Mouse (Mus musculus) adrenal gland, postnatal 36 days (tissue): Measurements from ENCODE around the gene Pcsk4. TPM values are rescaled to one million over a fixed set of nuclear protein-coding genes. Genes with fewer than 3 reads are reported as not detected.
A peak's percentile ranks its signal among the peaks of the same experiment; 100 is the strongest.

Source experiments
- DNase-seq, 2 experiments: peaks; one replicate each; pipeline ENCODE4 v3.0.0; 2021; ENCODE audit warnings: mixed read lengths in 1 of 2
- total RNA-seq, 2 experiments: library from RNA; stranded (reverse); gene quantifications; 2 replicates each; pipeline ENCODE4 v1.2.3; 2021

Gene Pcsk4
- total RNA-seq, 2 experiments from 2014 or later, result 2.2 to 3.3 TPM

GRCm38 (mm10) chr10:80298571-80299281, 30.6 kb downstream of the Pcsk4 start:
- peak in 1 of 2 experiments; percentile 41 for DNase-seq

DNA sequence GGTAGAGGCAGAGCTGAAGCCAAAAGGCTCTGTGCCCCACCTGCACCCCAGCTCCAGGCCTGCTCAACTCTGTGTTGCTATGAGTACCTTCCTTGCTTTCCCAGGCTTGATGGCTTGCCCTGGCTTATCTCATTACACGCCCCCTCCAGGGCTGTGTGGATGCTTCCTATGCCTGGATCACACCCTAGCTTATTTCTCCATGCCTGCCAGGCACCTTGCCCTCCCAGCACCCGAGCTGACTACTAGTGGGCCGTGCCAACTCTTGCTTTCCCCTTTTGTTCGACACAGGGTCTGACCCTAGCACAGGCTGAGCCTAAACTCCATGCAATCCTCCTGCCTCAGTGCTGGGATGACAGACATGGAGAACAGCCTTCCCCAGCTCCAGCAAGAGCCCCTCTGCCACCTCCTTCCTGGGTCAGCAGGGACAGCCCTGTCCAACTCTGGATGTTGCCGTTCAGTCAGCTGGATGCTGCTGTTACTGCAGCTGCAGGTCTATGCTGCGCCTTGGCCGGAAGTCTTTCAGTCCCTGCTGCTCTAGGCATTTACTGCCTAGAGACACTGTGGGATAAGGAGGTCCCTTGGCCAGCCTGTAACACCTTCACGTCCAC, 31.7 kb downstream of the Pcsk4 start:
- DNase-seq, result no peak

DNA sequence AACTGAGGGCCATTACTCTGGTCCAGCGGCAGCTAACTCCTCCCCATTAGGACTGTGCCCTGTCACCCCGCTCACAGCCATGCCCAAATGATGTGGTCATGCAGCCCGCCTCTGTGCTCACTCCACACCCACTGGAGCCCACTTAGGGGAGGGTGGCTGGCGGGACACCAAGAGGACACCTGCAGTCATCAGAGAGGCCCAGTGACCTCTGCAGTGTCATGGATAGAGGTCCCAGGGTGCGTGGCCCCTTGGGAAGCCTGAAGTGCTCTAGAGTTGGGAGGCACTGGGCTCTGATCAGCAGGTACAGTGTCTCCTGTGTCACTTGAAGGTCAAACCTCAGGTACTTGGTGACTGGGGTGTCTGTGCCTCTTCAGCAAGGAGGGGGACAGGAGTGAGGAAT, 32.5 kb downstream of the Pcsk4 start:
- DNase-seq, result no peak

GRCm38 (mm10) chr10:80295618-80296425, 33.5 kb downstream of the Pcsk4 start, which contains the start of gene Apc2:
TSS of gene Apc2 (plus strand) at chr10:80295977.
- peak; percentile 78 to 85 for DNase-seq

GRCm38 (mm10) chr10:80294788-80295303, 34.5 kb downstream of the Pcsk4 start:
- DNase-seq, result no peak

- no peak for DNase-seq
Observed at GRCm38 (mm10) chr10:80294311-80294710, 35.0 kb downstream of the Pcsk4 start.

- no peak for DNase-seq
Observed at GRCm38 (mm10) chr10:80293325-80293724, 36.0 kb downstream of the Pcsk4 start.

DNA sequence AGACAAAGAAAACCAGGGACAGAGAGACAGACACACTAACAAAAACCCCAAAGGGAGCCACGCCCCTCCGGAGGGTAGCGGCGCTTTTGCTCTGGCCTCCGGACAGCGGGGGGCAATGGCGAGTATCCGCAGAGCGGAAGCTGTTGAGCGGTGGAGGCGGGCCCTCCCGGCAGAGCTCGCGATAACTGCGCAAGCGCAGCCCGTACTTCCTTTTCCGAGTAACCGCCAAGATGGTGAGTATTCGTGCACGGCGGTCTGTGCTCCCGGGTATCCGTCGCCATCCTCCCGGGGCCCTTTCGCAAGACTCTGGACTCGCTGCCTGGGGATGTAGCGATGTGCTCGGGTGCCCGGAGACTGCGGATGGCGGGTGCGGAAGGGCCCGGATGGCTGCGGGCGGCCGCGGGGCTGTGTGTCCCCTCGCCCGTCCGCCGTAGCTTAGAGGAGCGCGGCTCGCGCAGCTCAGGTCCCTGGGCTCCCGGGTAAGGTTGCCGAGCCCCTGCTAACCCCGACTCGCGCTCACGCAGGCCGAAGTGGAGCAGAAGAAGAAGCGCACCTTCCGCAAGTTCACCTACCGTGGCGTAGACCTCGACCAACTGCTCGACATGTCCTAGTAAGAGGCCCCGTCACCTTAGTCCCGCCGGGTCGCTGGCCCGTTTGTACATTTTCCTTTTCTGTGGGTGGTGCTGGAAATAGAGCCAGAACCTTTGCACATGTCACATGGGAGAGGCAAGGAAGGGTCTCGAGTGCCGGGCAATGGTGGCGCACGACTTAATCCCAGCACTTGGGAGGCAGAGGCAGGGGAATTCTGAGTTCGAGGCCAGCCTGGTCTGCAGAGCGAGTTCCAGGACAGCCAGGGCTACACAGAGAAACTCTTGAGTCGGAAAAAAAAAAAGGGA, 36.8 kb downstream of the Pcsk4 start, which contains the start of gene Rps15:
TSS of gene Rps15 (plus strand) at position 203 of the 896 bp plus-strand sequence.
- peak; percentile 96 to 98 for DNase-seq

GRCm38 (mm10) chr10:80288657-80289056, 40.6 kb downstream of the Pcsk4 start:
- no peak for DNase-seq

- no peak for DNase-seq
Observed at GRCm38 (mm10) chr10:80288097-80288496, 41.2 kb downstream of the Pcsk4 start.

DNA sequence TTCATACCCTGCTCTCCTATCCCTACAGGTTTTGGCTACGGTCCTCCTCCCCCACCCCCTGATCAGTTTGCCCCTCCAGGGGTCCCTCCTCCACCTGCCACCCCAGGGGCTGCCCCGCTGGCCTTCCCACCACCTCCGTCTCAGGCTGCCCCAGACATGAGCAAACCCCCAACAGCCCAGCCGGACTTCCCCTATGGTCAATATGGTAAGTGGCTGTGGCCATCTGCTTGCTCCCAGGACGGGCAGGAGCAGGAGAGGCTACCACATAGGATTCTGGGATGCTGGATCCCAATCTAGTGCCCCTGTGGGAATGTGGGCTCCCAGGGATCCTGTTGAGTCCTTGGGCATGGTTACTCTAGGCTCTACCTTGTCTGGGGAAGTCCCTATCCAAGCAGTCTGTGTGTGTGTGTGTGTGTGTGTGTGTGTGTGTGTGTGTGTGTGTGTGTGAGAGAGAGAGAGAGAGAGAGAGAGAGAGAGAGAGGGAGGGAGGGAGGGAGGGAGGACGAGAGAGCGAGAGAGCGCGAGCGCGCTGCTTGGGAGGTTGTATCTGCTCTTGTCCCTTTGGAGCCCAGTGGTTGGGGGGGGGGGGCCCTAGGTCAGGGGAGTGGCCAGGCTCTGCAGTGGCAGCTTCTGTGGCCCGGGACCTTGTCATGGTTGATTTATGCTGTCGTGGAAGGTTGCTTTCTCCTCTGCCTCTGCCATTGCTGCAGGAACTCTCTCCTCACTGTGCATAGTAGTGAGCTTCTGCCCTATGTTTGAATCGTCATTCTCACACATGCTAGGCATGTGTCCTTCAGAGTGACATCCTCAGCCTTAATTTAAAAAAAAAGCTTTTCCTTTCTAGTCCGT, 43.9 kb downstream of the Pcsk4 start:
- DNase-seq, result peak; percentile 75 to 79

GRCm38 (mm10) chr10:80282481-80283441, 46.5 kb downstream of the Pcsk4 start:
- DNase-seq, result no peak

DNA sequence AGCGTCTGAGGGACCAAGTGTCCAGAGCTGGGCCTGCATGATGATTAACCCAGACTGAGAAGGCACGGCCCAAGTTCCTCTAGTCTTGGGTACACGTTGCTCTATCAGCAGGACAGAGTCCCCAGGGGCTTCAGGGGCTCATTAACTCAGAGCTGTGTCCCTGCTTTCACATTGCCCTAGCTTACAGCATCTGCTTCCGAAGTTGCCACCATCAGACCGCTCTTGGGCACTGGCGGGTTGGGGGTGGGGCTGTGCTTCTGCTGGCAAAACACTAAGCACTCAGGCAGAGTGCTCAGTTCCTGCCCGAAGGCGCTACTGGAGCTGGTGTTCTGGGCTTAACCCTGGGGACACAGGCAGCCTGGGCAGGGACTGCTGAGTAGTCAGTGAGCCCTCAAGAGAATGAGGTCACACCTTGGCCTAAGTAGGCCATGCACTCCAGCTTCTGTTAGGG, 47.4 kb downstream of the Pcsk4 start:
- DNase-seq, result peak; percentile 53 to 81

- DNase-seq, result peak; percentile 70 to 73
Observed at GRCm38 (mm10) chr10:80281304-80281703, 48.0 kb downstream of the Pcsk4 start.

DNA sequence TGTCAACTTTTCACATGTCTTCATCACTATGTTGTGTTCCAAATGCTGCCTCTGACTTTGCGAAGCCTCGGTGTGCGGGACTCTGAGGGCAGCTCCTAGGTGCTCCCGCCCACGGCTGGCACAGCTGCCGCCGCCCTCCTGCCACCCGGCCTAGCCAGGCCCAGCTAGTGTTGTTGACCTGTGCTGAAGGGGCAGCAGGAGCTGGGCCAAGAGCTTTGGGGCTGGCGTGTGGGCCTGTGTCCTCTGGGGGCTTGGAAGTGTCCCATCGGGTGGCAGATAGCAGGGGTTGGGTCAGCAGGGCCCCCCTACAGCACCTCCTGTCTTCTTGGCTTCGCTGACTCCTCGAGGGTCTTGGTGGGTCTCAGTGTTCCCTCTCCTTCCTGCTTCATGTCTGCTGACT, 50.0 kb downstream of the Pcsk4 start:
- no peak for DNase-seq

DNA sequence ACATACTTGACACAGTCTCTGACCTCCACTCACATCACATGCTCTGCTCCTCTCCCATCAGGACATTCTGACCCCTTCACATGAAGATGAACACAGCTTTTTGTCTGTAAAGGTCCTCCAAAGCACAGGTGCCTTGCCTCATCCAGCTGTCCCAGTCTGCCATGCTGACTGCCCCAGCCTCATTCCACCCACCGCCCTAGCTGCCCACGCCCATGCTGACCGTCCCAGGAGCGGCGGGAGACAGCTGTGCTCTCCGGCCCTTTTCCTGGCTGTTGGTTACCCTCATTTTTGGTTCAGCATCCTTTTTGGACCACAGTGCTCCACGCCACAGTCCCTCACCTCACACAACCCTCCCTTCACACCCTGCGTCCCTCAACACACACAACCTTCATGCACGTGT, 50.9 kb downstream of the Pcsk4 start:
- DNase-seq, result no peak

DNA sequence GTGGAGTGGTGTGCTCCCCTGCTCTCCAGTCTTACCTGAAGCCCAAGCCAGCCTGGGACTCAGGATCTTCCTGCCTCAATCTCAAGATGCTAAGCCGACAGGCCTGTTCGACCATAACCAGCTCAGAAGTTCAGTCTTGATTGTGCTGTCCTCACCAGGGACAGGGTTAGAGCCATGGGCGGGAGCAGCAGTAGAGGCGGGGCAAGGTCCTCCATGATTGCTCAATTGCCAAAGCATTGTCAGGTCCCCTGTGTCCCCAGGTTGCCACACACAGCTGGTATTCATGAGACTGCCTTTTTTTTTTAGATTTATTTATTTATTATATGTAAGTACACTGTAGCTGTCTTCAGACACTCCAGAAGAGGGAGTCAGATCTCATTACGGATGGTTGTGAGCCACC, 53.1 kb downstream of the Pcsk4 start:
- DNase-seq, result peak in 1 of 2 experiments; percentile 36

GRCm38 (mm10) chr10:80273847-80274246, 55.5 kb downstream of the Pcsk4 start:
- no peak for DNase-seq
